Mouse (Mus musculus): ENCODE results near the gene Olfr13. TPM values are rescaled to one million over a fixed set of nuclear protein-coding genes. Genes with fewer than 3 reads are reported as not detected.
"Not testable (repeated sequence)": the region's sequence is repeated elsewhere in the genome, so short reads cannot be mapped to it uniquely, and the experiment has no call there.

The Olfr13 gene
- polyA plus RNA-seq, 1 experiment, result not detected

- no peak overlapping the region for H3ac ChIP-seq (ENCODE audit: control insufficient read depth, insufficient read length)
- H3K79me2 ChIP-seq (ENCODE audit: control insufficient read depth, insufficient read depth), result no peaks in the 10 kb centered on the region
- no peak for TF ChIP-seq POLR2AphosphoS2 (IDR thresholded peaks at IDR 0.05; ENCODE audit: insufficient read length, low read depth)
- H3K27me3 ChIP-seq (ENCODE audit: control insufficient read depth, insufficient read depth, insufficient read length), result no peaks in the 10 kb centered on the region
- no peak overlapping the region for H3K4me3 ChIP-seq
- no peaks in the 10 kb centered on the region for H3K36me3 ChIP-seq (ENCODE audit: control insufficient read depth, insufficient read depth)
- H3K4me2 ChIP-seq (ENCODE audit: low read depth), result no peak overlapping the region
Observed at GRCm38 (mm10) chr6:43198094-43198493, 26.2 kb downstream of the Olfr13 start.

- H3K4me2 ChIP-seq (ENCODE audit: low read depth), result no peak overlapping the region
- no peaks in the 10 kb centered on the region for H3K36me3 ChIP-seq (ENCODE audit: control insufficient read depth, insufficient read depth)
- H3K4me3 ChIP-seq, result no peak overlapping the region
- H3K79me2 ChIP-seq (ENCODE audit: control insufficient read depth, insufficient read depth), result no peaks in the 10 kb centered on the region
- H3K27me3 ChIP-seq (ENCODE audit: control insufficient read depth, insufficient read depth, insufficient read length), result no peaks in the 10 kb centered on the region
- H3ac ChIP-seq (ENCODE audit: control insufficient read depth, insufficient read length), result no peak overlapping the region
- TF ChIP-seq REST (IDR thresholded peaks at IDR 0.05; ENCODE audit: insufficient read depth, insufficient read length) (no peak), MYOD1 (IDR thresholded peaks at IDR 0.05; ENCODE audit: control insufficient read depth in 1 of 3, insufficient read length in 2 of 3, low read depth in 2 of 3) (no peak), MYOG (IDR thresholded peaks at IDR 0.05; ENCODE audit: control insufficient read depth in 1 of 3, insufficient read depth in 1 of 3, insufficient read length in 2 of 3, low read depth in 2 of 3) (no peak), CEBPB (IDR thresholded peaks at IDR 0.05; ENCODE audit: insufficient read depth, poor library complexity, severe bottlenecking) (no peak), POLR2A (IDR thresholded peaks at IDR 0.05; ENCODE audit: insufficient read length, low read depth) (no peak), TCF12 (IDR thresholded peaks at IDR 0.05; ENCODE audit: insufficient read depth, poor library complexity, severe bottlenecking) (no peak)
Observed at GRCm38 (mm10) chr6:43202786-43203185, 30.8 kb downstream of the Olfr13 start.

GRCm38 (mm10) chr6:43205355-43205754 is 33.4 kb downstream of the Olfr13 start:
- Histone ChIP-seq H3K4me3 (no peak overlapping the region), H3K4me2 (ENCODE audit: low read depth) (no peak overlapping the region), H3K79me2 (ENCODE audit: control insufficient read depth, insufficient read depth) (no peaks in the 10 kb centered on the region), H3ac (ENCODE audit: control insufficient read depth, insufficient read length) (no peak overlapping the region), H3K36me3 (ENCODE audit: control insufficient read depth, insufficient read depth) (no peaks in the 10 kb centered on the region), H3K27me3 (ENCODE audit: control insufficient read depth, insufficient read depth, insufficient read length) (no peaks in the 10 kb centered on the region)
- TF ChIP-seq REST (IDR thresholded peaks at IDR 0.05; ENCODE audit: insufficient read depth, insufficient read length) (no peak), SRF (IDR thresholded peaks at IDR 0.05; ENCODE audit: control insufficient read depth, insufficient read length, low read depth) (no peak), MAX (IDR thresholded peaks at IDR 0.05; ENCODE audit: low read depth) (no peak), TCF12 (IDR thresholded peaks at IDR 0.05; ENCODE audit: insufficient read depth, poor library complexity, severe bottlenecking) (no peak), MYOG (IDR thresholded peaks at IDR 0.05; ENCODE audit: control insufficient read depth in 1 of 3, insufficient read depth in 1 of 3, insufficient read length in 2 of 3, low read depth in 2 of 3) (no peak), POLR2AphosphoS2 (IDR thresholded peaks at IDR 0.05; ENCODE audit: insufficient read length, low read depth) (no peak), USF1 (IDR thresholded peaks at IDR 0.05; ENCODE audit: low read depth) (no peak), TCF3 (IDR thresholded peaks at IDR 0.05; ENCODE audit: insufficient read length, low read depth) (no peak), CEBPB (IDR thresholded peaks at IDR 0.05; ENCODE audit: insufficient read depth, poor library complexity, severe bottlenecking) (no peak), MYOD1 (IDR thresholded peaks at IDR 0.05; ENCODE audit: control insufficient read depth in 1 of 3, insufficient read length in 2 of 3, low read depth in 2 of 3) (no peak), E2F4 (IDR thresholded peaks at IDR 0.05; ENCODE audit: insufficient read depth) (no peak), POLR2A (IDR thresholded peaks at IDR 0.05; ENCODE audit: insufficient read length, low read depth) (no peak)

GRCm38 (mm10) chr6:43212873-43213272 is 40.9 kb downstream of the Olfr13 start, which contains the start of gene Olfr434:
Gene Olfr434, plus strand, starts transcription at chr6:43213021.
- H3K36me3 ChIP-seq (ENCODE audit: control insufficient read depth, insufficient read depth); H3K4me3 ChIP-seq; H3K27me3 ChIP-seq (ENCODE audit: control insufficient read depth, insufficient read depth, insufficient read length); H3K79me2 ChIP-seq (ENCODE audit: control insufficient read depth, insufficient read depth); H3K4me2 ChIP-seq (ENCODE audit: low read depth); H3ac ChIP-seq (ENCODE audit: control insufficient read depth, insufficient read length): not testable (repeated sequence)

Other genes with a start within 250 kb of the Olfr13 start
- not detected for gene Olfr444, start 223.1 kb upstream of the Olfr13 start, polyA plus RNA-seq (2012; fragmentation: generic; extraction: Trizol)
- not detected for gene Olfr441, start 65.8 kb upstream of the Olfr13 start, polyA plus RNA-seq (2012; fragmentation: generic; extraction: Trizol)
- gene Olfr237-ps1, start 25.6 kb upstream of the Olfr13 start, polyA plus RNA-seq (2012; fragmentation: generic; extraction: Trizol), result not detected
- gene Olfr437, start 8.9 kb upstream of the Olfr13 start, polyA plus RNA-seq (2012; fragmentation: generic; extraction: Trizol), result not detected
- gene Olfr435, start 25.0 kb downstream of the Olfr13 start, polyA plus RNA-seq (2012; fragmentation: generic; extraction: Trizol), result not detected
- not detected for gene Olfr434, start 40.9 kb downstream of the Olfr13 start, polyA plus RNA-seq (2012; fragmentation: generic; extraction: Trizol)
- not detected for gene Olfr47, start 59.4 kb downstream of the Olfr13 start, polyA plus RNA-seq (2012; fragmentation: generic; extraction: Trizol)
- gene Arhgef5, start 93.4 kb downstream of the Olfr13 start, polyA plus RNA-seq (2012; fragmentation: generic; extraction: Trizol), result 14.5 TPM
- not detected for gene Nobox, start 137.4 kb downstream of the Olfr13 start, polyA plus RNA-seq (2012; fragmentation: generic; extraction: Trizol)